Mouse (Mus musculus) CH12.LX (cell line): Measurements from ENCODE around the gene Ap1s1. TPM values are rescaled to one million over a fixed set of nuclear protein-coding genes. Genes with fewer than 3 reads are reported as not detected.

Source experiments
- DNase-seq: peaks from one replicate; pipeline ENCODE4 v3.0.0-alpha.2; 2013; ENCODE audit errors: extremely low read depth
- H3K27ac ChIP-seq: 2 replicates; pipeline ENCODE4 v1.5.1; 2012; ENCODE audit warnings: low read depth, mild to moderate bottlenecking, control low read depth, moderate library complexity; ENCODE audit not compliant: insufficient read depth
- H3K27me3 ChIP-seq: replicated peaks from 2 replicates; pipeline ENCODE3; 2012; ENCODE audit warnings: inconsistent platforms
- H3K36me3 ChIP-seq, 2 experiments: replicated peaks in 1 of 2; 2 replicates each; pipeline versions ENCODE3 to v1.6.1; 2012; ENCODE audit warnings: inconsistent platforms in 1 of 2, low read length in 1 of 2, mild to moderate bottlenecking in 1 of 2, mixed read lengths in 1 of 2, moderate library complexity in 1 of 2; ENCODE audit not compliant: control insufficient read depth in 1 of 2, insufficient read depth in 1 of 2
- H3K4me1 ChIP-seq, 2 experiments: 2 replicates each; pipeline ENCODE4 v1.6.1; 2012; ENCODE audit warnings: inconsistent platforms in 1 of 2, moderate library complexity in 1 of 2; ENCODE audit not compliant: insufficient read depth in 2 of 2, control insufficient read depth in 1 of 2
- H3K4me2 ChIP-seq: 2 replicates; pipeline ENCODE4 v1.6.1; 2012; ENCODE audit warnings: low read depth, mild to moderate bottlenecking, control low read depth; ENCODE audit not compliant: poor library complexity, insufficient read depth, severe bottlenecking
- H3K4me3 ChIP-seq, 3 experiments: fragments of 150-350 bp in 1 of 3; sonication (generic) in 1 of 3; replicated peaks in 1 of 3; 2 replicates each; pipeline versions ENCODE3 to v1.5.1; 2011 to 2012; ENCODE audit warnings: low read depth in 2 of 3, low read length in 2 of 3, mild to moderate bottlenecking in 2 of 3, moderate library complexity in 2 of 3, control low read depth in 1 of 3, improper control_type of control experiment in 1 of 3, inconsistent platforms in 1 of 3, mixed read lengths in 1 of 3; ENCODE audit not compliant: poor library complexity in 1 of 3
- H3K79me2 ChIP-seq: replicated peaks from 2 replicates; pipeline ENCODE4 v1.6.1; 2012; ENCODE audit warnings: mild to moderate bottlenecking, moderate library complexity; ENCODE audit not compliant: control insufficient read depth, poor library complexity, insufficient read depth, severe bottlenecking; ENCODE audit errors: extremely low read depth
- H3K9ac ChIP-seq: 2 replicates; pipeline ENCODE4 v1.6.1; 2012; ENCODE audit warnings: low read depth, mild to moderate bottlenecking, control low read depth, moderate library complexity; ENCODE audit not compliant: insufficient read depth
- H3K9me3 ChIP-seq: replicated peaks from 2 replicates; pipeline ENCODE3; 2012; ENCODE audit warnings: low read length, inconsistent platforms, mixed read lengths
- BHLHE40 ChIP-seq: IDR thresholded peaks from 2 replicates; pipeline ENCODE4 v1.6.1; 2011; ENCODE audit warnings: mild to moderate bottlenecking, low read depth, low read length, improper control_type of control experiment
- CHD1 ChIP-seq: IDR thresholded peaks from 2 replicates; pipeline ENCODE4 v1.6.1; 2012; ENCODE audit warnings: low read depth, low read length, improper control_type of control experiment, inconsistent platforms
- CTCF ChIP-seq, 2 experiments: IDR thresholded peaks in 1 of 2; conservative IDR thresholded peaks in 1 of 2; 2 replicates each; pipeline ENCODE4 v1.5.1; 2011 to 2012; ENCODE audit warnings: low read depth in 2 of 2, low read length in 2 of 2, improper control_type of control experiment in 1 of 2, inconsistent platforms in 1 of 2, mild to moderate bottlenecking in 1 of 2, moderate library complexity in 1 of 2
- GABPA ChIP-seq: IDR thresholded peaks from 2 replicates; pipeline ENCODE4 v1.6.1; 2012; ENCODE audit warnings: low read depth, low read length, improper control_type of control experiment, inconsistent platforms; ENCODE audit not compliant: insufficient replicate concordance
- HCFC1 ChIP-seq: IDR thresholded peaks from 2 replicates; pipeline ENCODE4 v1.6.1; 2012; ENCODE audit warnings: low read depth, mild to moderate bottlenecking, inconsistent platforms, low read length, improper control_type of control experiment
- MEF2A ChIP-seq: IDR thresholded peaks from 2 replicates; pipeline ENCODE4 v1.6.1; 2014; ENCODE audit warnings: low read depth, mild to moderate bottlenecking, inconsistent platforms, low read length, improper control_type of control experiment, borderline replicate concordance
- MXI1 ChIP-seq: IDR thresholded peaks from 2 replicates; pipeline ENCODE4 v1.6.1; 2011; ENCODE audit warnings: mild to moderate bottlenecking, low read depth, low read length, improper control_type of control experiment
- NELFE ChIP-seq: IDR thresholded peaks from 2 replicates; pipeline ENCODE4 v1.6.1; 2011; ENCODE audit warnings: low read depth, low read length, improper control_type of control experiment
- POLR2A ChIP-seq: IDR thresholded peaks from 2 replicates; pipeline ENCODE4 v1.6.1; 2011; ENCODE audit warnings: low read depth, mild to moderate bottlenecking, improper control_type of control experiment, low read length
- RCOR1 ChIP-seq: conservative IDR thresholded peaks from 2 replicates; pipeline ENCODE4 v1.6.1; 2012; ENCODE audit warnings: low read depth, mild to moderate bottlenecking, inconsistent platforms, low read length, improper control_type of control experiment
- SIN3A ChIP-seq: IDR thresholded peaks from 2 replicates; pipeline ENCODE4 v1.6.1; 2012; ENCODE audit warnings: low read length, improper control_type of control experiment, inconsistent platforms
- TBP ChIP-seq: conservative IDR thresholded peaks from 2 replicates; pipeline ENCODE4 v1.6.1; 2011; ENCODE audit warnings: low read depth, low read length, improper control_type of control experiment
- TCF12 ChIP-seq: IDR thresholded peaks from 2 replicates; pipeline ENCODE4 v1.6.1; 2014; ENCODE audit warnings: low read depth, mild to moderate bottlenecking, inconsistent platforms, low read length, improper control_type of control experiment
- USF1 ChIP-seq: IDR thresholded peaks from 2 replicates; pipeline ENCODE4 v1.6.1; 2014; ENCODE audit warnings: low read depth, mild to moderate bottlenecking, inconsistent platforms, low read length, improper control_type of control experiment
- USF2 ChIP-seq: conservative IDR thresholded peaks from 2 replicates; pipeline ENCODE4 v1.6.1; 2011; ENCODE audit warnings: low read depth, low read length, improper control_type of control experiment
- ZMIZ1 ChIP-seq: IDR thresholded peaks from 2 replicates; pipeline ENCODE4 v1.6.1; 2012; ENCODE audit warnings: low read depth, mild to moderate bottlenecking, inconsistent platforms, low read length, improper control_type of control experiment
- dilution Hi-C: fragments of 300-500 bp; cut with MboI; formaldehyde crosslinking; loops from 2 replicates; pipeline ENCODE4 v1.14.3; 2020; ENCODE audit warnings: low sequenced_read_pairs; ENCODE audit not compliant: extremely low pct_unique_long_range_greater_than_20kb, extremely low pct_ligation_motif_present
- in situ Hi-C: fragments of 300-500 bp; cut with MboI; formaldehyde crosslinking; loops from 3 replicates; pipeline ENCODE4 v1.14.3; 2019; ENCODE audit warnings: low sequenced_read_pairs, low pct_ligation_motif_present, low pct_unique_long_range_greater_than_20kb, mixed read lengths
- polyA plus RNA-seq: library from polyadenylated mRNA; unstranded; fragments of >175 nt; gene quantifications from 2 replicates; pipeline ENCODE4 v1.2.1, GENCODE M21; 2012; ENCODE audit warnings: low read depth; ENCODE audit not compliant: insufficient read length
- total RNA-seq, 2 experiments: library from RNA; depleted of rRNA; stranded (reverse); fragments of 300-350 nt in 1 of 2; fragments of >200 nt in 1 of 2; gene quantifications; 2 replicates each; pipeline ENCODE4 v1.2.3; 2012 to 2014

The Ap1s1 gene
- total and polyA plus RNA-seq, 3 experiments, result 68.0 to 102 (median 98.8) TPM

DNA sequence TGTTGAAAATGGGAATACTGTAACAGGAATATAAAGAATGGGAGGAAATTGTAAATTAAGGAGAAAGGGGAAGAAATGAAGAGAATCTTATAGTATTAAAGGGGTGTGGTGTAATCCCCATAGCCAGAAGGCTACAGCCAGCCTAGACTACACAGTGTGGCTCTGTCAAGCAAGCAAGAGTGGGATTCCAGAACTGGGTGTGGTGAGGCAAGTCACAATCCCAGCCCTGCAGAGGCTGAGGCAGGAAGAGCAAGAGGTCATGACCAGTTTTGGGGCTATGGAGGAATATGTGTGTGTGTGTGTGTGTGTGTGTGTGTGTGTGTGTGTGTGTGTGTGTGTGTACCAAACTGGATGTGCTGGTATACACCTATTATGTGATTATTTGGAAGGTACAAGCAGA lies 1.1 kb upstream of the Ap1s1 start:
- H3K36me3 ChIP-seq, result peaks cover 8 to 18% of the 10 kb centered on the region in 2 experiments
- no peaks in the 10 kb centered on the region for H3K27me3 ChIP-seq
- TF ChIP-seq ZMIZ1 (no peak), SIN3A (no peak), TBP (no peak), CHD1 (no peak), MXI1 (no peak), HCFC1 (no peak), POLR2A (no peak), USF2 (no peak), RCOR1 (no peak), USF1 (no peak), MEF2A (no peak), CTCF (conservative IDR thresholded peaks at IDR 0.05 in 1 of 2, IDR thresholded peaks at IDR 0.05 in 1 of 2; ENCODE audit: low read depth in 2 of 2, low read length in 2 of 2) (no peak)
- in situ Hi-C loops, result no loop called here
- H3K27ac ChIP-seq, result no peak overlapping the region
- no peak for DNase-seq
- no peaks in the 10 kb centered on the region for H3K9me3 ChIP-seq
- no peak overlapping the region for H3K4me3 ChIP-seq
- no peaks in the 10 kb centered on the region for H3K79me2 ChIP-seq
- peaks cover 10 to 18% of the 10 kb centered on the region in 2 experiments for H3K4me1 ChIP-seq
- no peak overlapping the region for H3K9ac ChIP-seq
- no peak overlapping the region for H3K4me2 ChIP-seq
- dilution Hi-C loops, result no loop called here

DNA sequence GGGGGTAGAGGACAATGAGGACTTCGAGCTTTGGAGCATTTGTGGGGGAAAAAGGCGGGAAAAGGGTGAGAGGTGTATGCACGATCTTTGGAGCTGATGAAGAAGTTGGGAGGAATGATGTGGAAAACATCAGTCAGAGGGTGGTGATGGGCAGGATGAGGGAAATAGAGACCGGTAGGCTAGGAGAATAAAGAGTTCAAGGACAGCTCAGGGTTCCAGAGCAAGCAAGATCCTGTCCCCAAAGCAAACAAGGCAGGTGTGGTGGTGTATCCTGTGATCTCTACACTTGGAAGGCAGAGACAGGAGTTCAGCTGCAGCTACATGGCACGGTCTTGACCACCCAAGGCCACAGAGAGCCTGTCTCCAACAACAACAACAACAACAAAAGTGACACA lies 386 bp upstream of the Ap1s1 start:
- DNase-seq, result no peak
- Histone ChIP-seq H3K27me3 (no peaks in the 10 kb centered on the region), H3K79me2 (no peaks in the 10 kb centered on the region), H3K27ac (no peak overlapping the region), H3K4me3 (peak overlapping the region in 1 of 3 experiments; percentile 91), H3K9ac (no peak overlapping the region), H3K9me3 (no peaks in the 10 kb centered on the region), H3K36me3 (peaks cover 15 to 25% of the 10 kb centered on the region in 2 experiments), H3K4me2 (peak overlapping the region; percentile 52; the same call in 1 of the 2 replicates), H3K4me1 (peaks cover 10 to 18% of the 10 kb centered on the region in 2 experiments)
- TF ChIP-seq SIN3A (no peak), GABPA (no peak), NELFE (0 out of 2 replicates have a peak, but pooled peaks have one; percentile 7), BHLHE40 (no peak), TCF12 (no peak)
- dilution Hi-C loops, result no loop called here
- in situ Hi-C loops, result no loop called here
